Mouse (Mus musculus) megakaryocyte, embryonic 14.5 days (primary cell): ENCODE data around the gene Sec16a.

Experiments used
- FLI1 ChIP-seq: IDR thresholded peaks from 2 replicates; pipeline ENCODE4 v1.6.1; 2012; ENCODE audit warnings: low read length, inconsistent platforms, mixed read lengths
- GATA1 ChIP-seq: IDR thresholded peaks from 3 replicates; pipeline ENCODE4 v1.6.1; 2012; ENCODE audit warnings: mixed read lengths, low read length, inconsistent platforms, borderline replicate concordance

GRCm38 (mm10) chr2:26403306-26403705, 41.7 kb downstream of the Sec16a start:
- TF ChIP-seq GATA1 (no peak), FLI1 (no peak)
